Mouse (Mus musculus): ENCODE measurements around the gene Cyp2u1.
A peak's percentile ranks its signal among the peaks of the same experiment; 100 is the strongest.
"Not testable (repeated sequence)": the region's sequence is repeated elsewhere in the genome, so short reads cannot be mapped to it uniquely, and the experiment has no call there.

Cyp2u1 gene

GRCm38 (mm10) chr3:131302452-131303319 is at the start of gene Cyp2u1:
TSS of gene Cyp2u1 (minus strand) at chr3:131303227.
- peak; percentile 61 for DNase-seq (ENCODE audit: extremely low spot score, low read depth, low spot score)

- no peak for DNase-seq (ENCODE audit: extremely low spot score, low read depth, low spot score)
Observed at GRCm38 (mm10) chr3:131350539-131350938, 47.5 kb upstream of the Cyp2u1 start.

- no peak for DNase-seq (ENCODE audit: extremely low spot score, low read depth, low spot score)
Observed at GRCm38 (mm10) chr3:131349013-131349412, 46.0 kb upstream of the Cyp2u1 start.

GRCm38 (mm10) chr3:131348579-131348950 is 45.5 kb upstream of the Cyp2u1 start:
- DNase-seq (ENCODE audit: extremely low spot score, low read depth, low spot score) = no peak

- no peak for DNase-seq (ENCODE audit: extremely low spot score, low read depth, low spot score)
Observed at GRCm38 (mm10) chr3:131347831-131348578, 45.0 kb upstream of the Cyp2u1 start.

GRCm38 (mm10) chr3:131345903-131346302 is 42.9 kb upstream of the Cyp2u1 start:
- DNase-seq (ENCODE audit: extremely low spot score, low read depth, low spot score) = no peak

GRCm38 (mm10) chr3:131343311-131343710 is 40.3 kb upstream of the Cyp2u1 start:
- DNase-seq (ENCODE audit: extremely low spot score, low read depth, low spot score) = no peak

- no peak for DNase-seq (ENCODE audit: extremely low spot score, low read depth, low spot score)
Observed at GRCm38 (mm10) chr3:131340885-131341284, 37.9 kb upstream of the Cyp2u1 start.

GRCm38 (mm10) chr3:131339280-131339679 is 36.3 kb upstream of the Cyp2u1 start:
- no peak for DNase-seq (ENCODE audit: extremely low spot score, low read depth, low spot score)

- DNase-seq (ENCODE audit: extremely low spot score, low read depth, low spot score) = not testable (repeated sequence)
Observed at GRCm38 (mm10) chr3:131337749-131338148, 34.7 kb upstream of the Cyp2u1 start.

- DNase-seq (ENCODE audit: extremely low spot score, low read depth, low spot score) = no peak
Observed at GRCm38 (mm10) chr3:131336629-131337028, 33.6 kb upstream of the Cyp2u1 start.

GRCm38 (mm10) chr3:131335117-131335547 is 32.1 kb upstream of the Cyp2u1 start:
- no peak for DNase-seq (ENCODE audit: extremely low spot score, low read depth, low spot score)

- DNase-seq (ENCODE audit: extremely low spot score, low read depth, low spot score) = no peak
Observed at GRCm38 (mm10) chr3:131327189-131327588, 24.2 kb upstream of the Cyp2u1 start.

- DNase-seq (ENCODE audit: extremely low spot score, low read depth, low spot score) = no peak
Observed at GRCm38 (mm10) chr3:131326637-131327036, 23.6 kb upstream of the Cyp2u1 start.

- DNase-seq (ENCODE audit: extremely low spot score, low read depth, low spot score) = no peak
Observed at GRCm38 (mm10) chr3:131322081-131322815, 19.2 kb upstream of the Cyp2u1 start.

- DNase-seq (ENCODE audit: extremely low spot score, low read depth, low spot score) = no peak
Observed at GRCm38 (mm10) chr3:131320184-131320583, 17.2 kb upstream of the Cyp2u1 start.

GRCm38 (mm10) chr3:131318211-131318610 is 15.2 kb upstream of the Cyp2u1 start:
- no peak for DNase-seq (ENCODE audit: extremely low spot score, low read depth, low spot score)

GRCm38 (mm10) chr3:131317126-131317525 is 14.1 kb upstream of the Cyp2u1 start:
- no peak for DNase-seq (ENCODE audit: extremely low spot score, low read depth, low spot score)

GRCm38 (mm10) chr3:131315957-131316510 is 13.0 kb upstream of the Cyp2u1 start:
- DNase-seq (ENCODE audit: extremely low spot score, low read depth, low spot score) = no peak

- no peak for DNase-seq (ENCODE audit: extremely low spot score, low read depth, low spot score)
Observed at GRCm38 (mm10) chr3:131312340-131312739, 9.3 kb upstream of the Cyp2u1 start.

GRCm38 (mm10) chr3:131310572-131310971 is 7.5 kb upstream of the Cyp2u1 start:
- no peak for DNase-seq (ENCODE audit: extremely low spot score, low read depth, low spot score)
